Mouse (Mus musculus) duodenum, adult 2 months (tissue): Measurements from ENCODE around the gene Scgb1b29. TPM values are rescaled to one million over a fixed set of nuclear protein-coding genes. Genes with fewer than 3 reads are reported as not detected.

Experiments
- polyA plus RNA-seq: library from polyadenylated mRNA; depleted of rRNA; stranded (reverse); fragments of >200 nt; gene quantifications from 2 replicates; pipeline ENCODE4 v1.2.3, GENCODE M21; 2012; ENCODE audit warnings: low replicate concordance; rRNA removed

The Scgb1b29 gene
- not detected in 2 replicates for polyA plus RNA-seq

GRCm38 (mm10) chr7:32441241-32441640 is at the start of gene Scgb1b29:
Scgb1b29 (plus strand) TSS chr7:32441541.

Other genes starting within 250 kb of the Scgb1b29 start
- not detected in 2 replicates for gene Scgb2b11, start 230.4 kb upstream of the Scgb1b29 start, polyA plus RNA-seq
- gene Scgb1b11, start 218.7 kb upstream of the Scgb1b29 start, polyA plus RNA-seq, result not detected in 2 replicates
- gene Scgb2b12, start 114.3 kb upstream of the Scgb1b29 start, polyA plus RNA-seq, result not detected in 2 replicates
- not detected in 2 replicates for gene Scgb1b12, start 107.4 kb upstream of the Scgb1b29 start, polyA plus RNA-seq